Mouse (Mus musculus): Measurements from ENCODE around the gene Necab2.

GRCm38 (mm10) chr8:119442013-119442412 is 4.5 kb upstream of the Necab2 start:
- TF ChIP-seq POLR2A (IDR thresholded peaks at IDR 0.05; ENCODE audit: low read depth, low read length) (no peak), CTCF (IDR thresholded peaks at IDR 0.05; ENCODE audit: extremely low read depth, insufficient read length, insufficient replicate concordance, low read depth, low read length) (no peak)

All from small intestine, adult 2 months (tissue).